Mouse (Mus musculus) c-Kit-positive CD71-positive TER-119-positive erythroid progenitor cells, embryonic 14.5 days (primary cell): Measurements from ENCODE around the gene Celf2.

Source experiments
- DNase-seq: peaks from one replicate; pipeline ENCODE4 v3.0.0-alpha.2; 2013; ENCODE audit warnings: low spot score

Celf2 gene

GRCm38 (mm10) chr2:7083489-7084090 lies 425.8 kb downstream of the Celf2 start:
- no peak for DNase-seq

GRCm38 (mm10) chr2:7082376-7083025 lies 426.9 kb downstream of the Celf2 start:
- no peak for DNase-seq

- no peak for DNase-seq
Observed at GRCm38 (mm10) chr2:7080794-7081783, 428.3 kb downstream of the Celf2 start.

- no peak for DNase-seq
Observed at GRCm38 (mm10) chr2:7080086-7080485, 429.3 kb downstream of the Celf2 start.

DNA sequence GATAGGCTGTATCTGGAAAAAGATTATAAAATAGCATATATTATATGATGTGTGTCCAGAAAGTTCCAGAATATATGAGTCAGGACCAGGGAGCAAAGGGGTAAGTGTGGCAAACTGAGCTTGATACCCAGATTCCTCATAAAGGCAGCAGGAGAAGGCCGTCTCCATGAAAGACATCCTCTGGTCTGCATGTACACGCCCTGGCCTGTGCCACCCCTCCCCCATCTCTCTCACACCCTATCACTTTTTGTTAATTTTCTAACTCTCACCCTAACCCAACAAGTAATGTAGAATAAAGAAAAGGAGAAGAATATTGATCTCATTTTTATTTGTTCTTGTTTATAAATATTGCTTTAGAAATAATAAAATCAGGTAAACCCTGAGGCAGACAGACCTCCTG lies 430.0 kb downstream of the Celf2 start:
- DNase-seq = no peak

GRCm38 (mm10) chr2:7073730-7074129 lies 435.6 kb downstream of the Celf2 start:
- no peak for DNase-seq

DNA sequence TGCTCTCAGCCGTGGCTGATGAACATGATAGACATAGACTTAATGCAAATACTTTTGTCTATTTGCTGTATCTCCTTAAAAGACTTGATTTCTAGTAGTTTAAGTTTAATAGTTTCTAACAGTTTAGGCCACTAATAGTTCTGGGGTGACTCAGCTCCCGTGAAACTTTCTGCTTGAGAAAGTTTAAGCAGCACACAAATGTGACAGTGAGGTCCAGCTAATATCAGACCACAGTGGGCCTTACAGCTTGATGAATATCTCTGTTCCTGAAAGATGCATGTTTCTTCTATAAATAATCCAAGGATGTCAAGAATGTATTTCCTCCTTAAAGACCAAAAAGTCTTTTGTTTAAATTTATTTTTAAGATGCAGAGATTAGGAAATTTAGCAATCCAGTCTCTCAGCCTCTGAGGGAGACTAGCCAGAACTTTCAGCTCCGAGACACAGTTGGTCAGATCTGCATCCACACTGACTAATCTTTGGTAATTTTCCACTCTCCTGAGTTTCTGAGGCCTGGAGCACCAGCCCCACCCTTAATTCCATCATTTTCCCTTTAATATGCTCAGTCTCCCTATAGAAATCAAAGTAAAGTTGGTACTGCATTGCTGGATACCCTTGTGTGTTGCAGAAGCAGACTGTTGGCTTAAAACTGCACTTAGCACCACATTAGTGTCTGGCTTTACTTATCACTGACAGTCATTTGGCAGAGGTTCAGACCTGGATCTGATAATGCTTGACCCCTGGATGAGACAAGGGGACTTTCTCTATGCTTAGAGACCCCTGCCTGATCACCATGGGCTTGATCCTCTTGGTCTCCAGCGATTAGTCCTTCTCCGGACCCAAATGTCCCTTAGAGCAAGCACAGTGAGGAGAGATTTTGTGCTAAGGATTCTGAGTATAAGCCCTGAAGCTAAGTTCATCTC lies 436.8 kb downstream of the Celf2 start:
- no peak for DNase-seq

DNA sequence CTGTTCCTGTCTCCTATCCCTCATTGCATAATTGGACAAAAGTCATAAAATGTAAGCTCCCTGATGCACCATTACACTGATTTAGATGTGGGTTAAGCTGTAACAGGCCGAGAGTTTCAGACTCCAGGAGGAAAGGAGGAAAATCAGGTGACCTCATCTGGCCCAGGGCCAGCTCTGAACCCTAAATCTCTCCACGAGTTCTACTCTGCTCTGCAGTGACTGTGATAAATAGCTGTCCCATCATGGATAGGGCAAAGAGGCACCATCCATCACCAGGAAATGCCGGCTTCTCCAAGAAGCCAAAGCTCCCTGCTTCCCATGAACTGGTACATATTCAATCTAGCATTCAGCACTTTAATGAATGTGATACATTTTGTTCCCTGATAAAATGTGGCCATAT lies 439.9 kb downstream of the Celf2 start:
- no peak for DNase-seq

- DNase-seq = no peak
Observed at GRCm38 (mm10) chr2:7068281-7068680, 441.1 kb downstream of the Celf2 start.

GRCm38 (mm10) chr2:7063574-7064192 lies 445.7 kb downstream of the Celf2 start:
- DNase-seq = no peak

DNA sequence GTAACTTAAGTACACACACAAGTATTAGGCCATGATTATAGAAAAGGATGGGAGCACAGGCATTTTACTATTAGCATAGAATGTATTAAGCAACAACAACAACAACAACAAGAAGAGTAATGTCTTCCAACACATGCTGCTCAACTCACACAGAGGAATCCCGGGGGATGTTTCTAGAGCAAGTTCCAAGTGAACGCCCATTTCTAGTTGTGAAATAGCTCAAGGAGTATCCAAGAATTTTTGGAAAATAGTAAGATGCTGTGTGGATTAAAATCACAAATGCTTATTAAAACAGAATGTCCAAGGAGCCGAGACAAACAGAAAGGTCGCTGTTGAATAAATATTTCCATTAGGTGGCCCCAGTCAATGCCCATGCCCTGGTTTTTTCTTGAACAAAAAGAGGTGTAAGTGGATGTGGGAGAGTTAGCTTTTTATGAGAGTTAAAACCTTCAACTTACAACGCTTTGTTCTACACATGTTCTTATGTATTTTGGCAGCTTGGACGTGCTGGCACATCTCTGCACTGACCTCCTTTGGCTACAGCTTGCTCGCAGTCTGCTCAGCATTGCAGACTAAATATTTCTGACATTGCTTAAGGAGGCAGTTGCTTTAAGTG lies 448.8 kb downstream of the Celf2 start:
- no peak for DNase-seq

DNA sequence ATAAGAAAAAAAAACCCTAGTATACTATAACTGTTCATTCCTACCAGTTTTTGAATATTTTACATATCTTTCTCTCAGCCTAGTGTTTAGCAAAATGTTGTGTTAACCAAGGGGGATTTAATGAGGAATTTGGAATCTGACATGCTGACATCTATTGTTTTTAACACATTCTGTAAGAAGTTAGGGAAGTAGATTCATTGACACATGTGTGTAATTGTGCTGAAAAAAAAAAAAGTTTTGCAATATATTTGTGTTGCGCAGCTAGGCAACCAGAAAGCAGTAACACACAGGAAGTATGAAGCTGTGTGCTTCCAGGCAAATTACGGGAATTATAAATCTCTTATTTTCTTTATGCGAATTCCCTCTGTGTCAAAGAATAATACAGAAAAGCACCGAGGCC lies 453.0 kb downstream of the Celf2 start:
- no peak for DNase-seq

- DNase-seq = no peak
Observed at GRCm38 (mm10) chr2:7055958-7056357, 453.4 kb downstream of the Celf2 start.

DNA sequence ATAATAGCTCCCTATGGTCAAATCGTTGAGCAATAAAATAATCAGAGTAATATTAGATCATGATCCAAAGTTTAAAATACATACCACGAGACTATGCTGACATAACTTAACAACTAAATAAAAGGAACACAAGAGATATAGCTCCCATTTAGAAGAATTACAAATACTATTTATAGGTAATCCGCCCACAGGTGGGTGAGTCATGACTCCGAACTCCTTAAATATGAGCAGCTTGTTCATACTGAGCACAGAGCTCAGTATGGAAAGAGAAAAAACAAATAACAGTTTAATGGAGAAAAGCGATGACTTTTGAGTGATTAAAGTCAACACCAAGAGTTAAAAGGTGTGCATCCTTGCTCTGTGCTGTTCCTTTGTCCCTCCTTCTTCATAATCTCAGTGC lies 458.3 kb downstream of the Celf2 start:
- no peak for DNase-seq

DNA sequence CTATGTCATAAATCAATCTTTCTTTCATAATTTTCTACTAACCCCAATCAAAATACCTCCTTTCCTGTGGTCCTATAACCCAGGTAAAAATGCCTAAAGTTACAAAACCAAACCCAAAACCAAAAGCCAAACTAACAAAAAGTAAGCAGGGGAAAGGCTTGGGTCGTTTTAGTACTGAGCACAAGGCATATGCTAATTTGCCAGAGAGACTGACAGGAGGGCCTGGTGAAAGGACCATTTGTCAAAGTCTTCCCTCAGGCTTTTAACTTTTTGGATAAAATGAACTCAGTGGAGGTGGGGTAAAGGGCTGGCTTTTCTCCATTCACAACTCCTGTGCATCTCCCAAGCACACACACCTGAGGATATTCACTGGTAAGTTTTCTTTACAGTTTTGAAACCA lies 463.2 kb downstream of the Celf2 start:
- DNase-seq = no peak

- no peak for DNase-seq
Observed at GRCm38 (mm10) chr2:7045531-7045930, 463.8 kb downstream of the Celf2 start.

- no peak for DNase-seq
Observed at GRCm38 (mm10) chr2:7043770-7044459, 465.4 kb downstream of the Celf2 start.

- DNase-seq = no peak
Observed at GRCm38 (mm10) chr2:7040940-7041339, 468.4 kb downstream of the Celf2 start.

- no peak for DNase-seq
Observed at GRCm38 (mm10) chr2:7038991-7039390, 470.4 kb downstream of the Celf2 start.

- DNase-seq = no peak
Observed at GRCm38 (mm10) chr2:7031389-7031788, 478.0 kb downstream of the Celf2 start.
